Mouse (Mus musculus): ENCODE measurements around the gene 4930404H24Rik.

DNA sequence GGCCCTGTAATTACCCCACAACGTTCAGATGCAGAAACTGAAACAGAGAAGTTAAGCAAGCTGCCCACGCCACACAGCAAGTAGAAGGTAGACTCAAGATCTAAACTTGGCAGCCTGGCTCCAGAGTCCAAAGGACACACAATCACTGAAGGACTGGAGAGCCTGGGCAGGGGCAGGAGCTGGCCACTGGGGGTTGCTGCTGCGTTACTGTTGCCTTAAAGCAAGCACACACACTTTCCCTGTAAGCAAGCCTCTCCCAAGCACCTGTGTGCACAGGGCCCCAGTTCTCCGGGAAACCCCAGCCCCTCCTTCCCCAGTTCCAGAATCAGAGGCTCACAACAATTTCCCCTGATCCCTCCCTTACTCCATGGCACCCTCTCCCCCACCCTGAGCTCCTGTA, 24.4 kb downstream of the 4930404H24Rik start:
- TF ChIP-seq POLR2A (IDR thresholded peaks at IDR 0.05; ENCODE audit: insufficient read depth, low read depth, low read length), result no peak
- TF ChIP-seq CTCF (IDR thresholded peaks at IDR 0.05; ENCODE audit: insufficient read depth, low read depth, low read length), result no peak

Measured in olfactory bulb, adult 2 months (tissue).